Mouse (Mus musculus) heart, embryonic 12.5 days (tissue): ENCODE measurements around the gene Nwd2. TPM values are rescaled to one million over a fixed set of nuclear protein-coding genes. Genes with fewer than 3 reads are reported as not detected.

Experiments
- ATAC-seq: fragments of 200-750 bp; cut with Nextera tagmentation; 2 replicates; pipeline ENCODE4 v1.8.0; 2017; ENCODE audit warnings: moderate TSS enrichment, moderate library complexity; ENCODE audit not compliant: insufficient number of reproducible peaks, low FRiP score
- H3K27ac ChIP-seq: fragments of 300-500 bp; sonication (generic); 2 replicates; pipeline ENCODE4 v1.5.1; 2016; ENCODE audit warnings: mild to moderate bottlenecking, moderate library complexity; ENCODE audit not compliant: poor library complexity, severe bottlenecking
- H3K27me3 ChIP-seq: fragments of 300-500 bp; sonication (generic); replicated peaks from 2 replicates; pipeline ENCODE4 v1.6.1; 2016; ENCODE audit warnings: mild to moderate bottlenecking, moderate library complexity
- H3K36me3 ChIP-seq: fragments of 300-500 bp; sonication (generic); 2 replicates; pipeline ENCODE4 v1.6.1; 2016; ENCODE audit warnings: mild to moderate bottlenecking, moderate library complexity
- H3K4me1 ChIP-seq: fragments of 300-500 bp; sonication (generic); replicated peaks from 2 replicates; pipeline ENCODE4 v1.6.1; 2016; ENCODE audit warnings: mild to moderate bottlenecking
- H3K4me2 ChIP-seq: fragments of 300-500 bp; sonication (generic); 2 replicates; pipeline ENCODE4 v1.6.1; 2016; ENCODE audit warnings: mild to moderate bottlenecking, moderate library complexity
- H3K4me3 ChIP-seq: fragments of 300-500 bp; sonication (generic); 2 replicates; pipeline ENCODE4 v1.5.1; 2016; ENCODE audit warnings: mild to moderate bottlenecking
- H3K9ac ChIP-seq: fragments of 300-500 bp; sonication (generic); 2 replicates; pipeline ENCODE4 v1.6.1; 2016; ENCODE audit warnings: mild to moderate bottlenecking, moderate library complexity
- H3K9me3 ChIP-seq: fragments of 300-500 bp; sonication (generic); replicated peaks from 2 replicates; pipeline ENCODE4 v1.6.1; 2016; ENCODE audit warnings: mild to moderate bottlenecking, moderate library complexity
- WGBS: fragments of 180-500 bp; shearing (Covaris S2); methylation state at CpG from one replicate; pipeline ENCODE4 v1.1.7; 2016; 5-methylcytosine and 5-hydroxymethylcytosine counted together
- polyA plus RNA-seq: library from polyadenylated mRNA; unstranded; fragments of >200 nt; fragmentation: Nextera tagmentation; extraction: Ambion mirVana; gene quantifications from 2 replicates; pipeline ENCODE4 v1.2.1, GENCODE M21; 2016

Gene Nwd2
- polyA plus RNA-seq, 1 experiment from 2014 or later: 0.11 TPM

DNA sequence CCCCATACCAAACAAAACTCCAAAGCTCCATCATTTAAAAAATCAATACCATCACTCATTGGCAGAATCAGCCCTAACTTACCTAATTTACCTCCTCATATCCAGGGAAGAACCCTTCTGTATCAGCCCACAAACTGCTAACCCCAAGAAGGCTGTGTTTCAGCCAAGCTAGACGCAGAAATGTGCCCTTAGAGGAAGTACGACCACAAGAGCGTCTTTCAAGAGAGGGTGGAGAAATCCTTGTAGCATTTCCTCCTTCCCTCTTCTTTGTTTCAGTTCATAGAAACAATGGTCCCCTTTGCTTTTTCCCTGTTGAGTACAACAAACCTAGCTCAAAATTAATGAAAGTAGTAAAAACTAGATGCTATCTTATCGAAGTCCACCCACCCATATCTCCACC lies 182.2 kb downstream of the Nwd2 start:
- no peak overlapping the region for H3K27ac ChIP-seq
- no peaks in the 10 kb centered on the region for H3K9me3 ChIP-seq
- H3K27me3 ChIP-seq: no peaks in the 10 kb centered on the region
- no peak overlapping the region for H3K4me2 ChIP-seq
- no peak overlapping the region for H3K9ac ChIP-seq
- H3K4me3 ChIP-seq: no peak overlapping the region
- 66% methylated on average over 4 of the region's 4 CpGs for WGBS
- H3K36me3 ChIP-seq: no peaks in the 10 kb centered on the region
- H3K4me1 ChIP-seq: 0 out of 2 replicates have a peak, but pooled peaks cover 4% of the 10 kb centered on the region
- no peak for ATAC-seq

DNA sequence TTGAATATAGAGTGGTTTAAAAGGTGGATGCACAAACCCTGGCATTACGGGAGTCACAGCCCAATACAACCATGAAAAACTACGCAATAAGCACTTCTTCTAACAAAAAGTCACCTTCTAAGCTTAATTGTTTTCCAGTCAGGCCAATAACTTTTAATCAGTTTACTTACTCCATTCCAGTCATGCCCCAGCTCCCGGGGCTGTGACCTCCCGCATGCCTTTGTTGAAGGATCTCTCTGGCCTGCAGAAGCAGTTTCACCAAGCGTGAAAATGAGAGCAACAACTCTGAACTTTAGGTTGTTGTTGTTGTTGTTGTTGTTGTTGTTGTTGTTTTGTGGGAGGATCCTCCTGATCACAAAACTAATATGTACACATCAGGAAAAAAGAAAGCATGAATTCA lies 185.1 kb downstream of the Nwd2 start:
- H3K36me3 ChIP-seq: no peaks in the 10 kb centered on the region
- no peaks in the 10 kb centered on the region for H3K9me3 ChIP-seq
- 68% methylated on average over 5 of the region's 5 CpGs for WGBS
- H3K9ac ChIP-seq: no peak overlapping the region
- no peak for ATAC-seq
- no peak overlapping the region for H3K27ac ChIP-seq
- no peak overlapping the region for H3K4me2 ChIP-seq
- H3K4me1 ChIP-seq: no peaks in the 10 kb centered on the region
- H3K4me3 ChIP-seq: no peak overlapping the region
- no peaks in the 10 kb centered on the region for H3K27me3 ChIP-seq

DNA sequence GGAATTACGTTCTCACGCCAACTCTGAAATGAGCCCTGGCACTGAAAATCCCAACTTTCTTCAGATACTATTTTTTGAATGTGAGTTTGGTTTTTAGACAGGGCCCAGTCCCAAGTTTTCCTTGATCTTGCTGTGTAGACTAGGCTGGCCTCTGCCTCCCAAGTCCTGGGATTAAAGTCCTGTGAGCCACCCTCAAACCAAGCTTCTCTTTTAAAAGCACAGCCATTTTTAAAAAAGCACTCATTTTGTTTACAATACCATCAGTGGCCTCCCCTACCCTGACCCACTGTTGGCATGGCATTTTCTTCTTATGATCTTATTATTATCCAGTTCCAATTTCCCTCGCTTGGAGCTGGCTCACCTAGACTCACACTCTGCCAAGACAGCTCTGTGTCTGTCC lies 185.5 kb downstream of the Nwd2 start:
- Histone ChIP-seq H3K27ac (no peak overlapping the region), H3K4me1 (no peaks in the 10 kb centered on the region), H3K4me2 (no peak overlapping the region), H3K9ac (no peak overlapping the region), H3K36me3 (no peaks in the 10 kb centered on the region), H3K27me3 (no peaks in the 10 kb centered on the region), H3K9me3 (no peaks in the 10 kb centered on the region), H3K4me3 (no peak overlapping the region)
- no peak for ATAC-seq
- WGBS: 84% methylated on average over 3 of the region's 3 CpGs

DNA sequence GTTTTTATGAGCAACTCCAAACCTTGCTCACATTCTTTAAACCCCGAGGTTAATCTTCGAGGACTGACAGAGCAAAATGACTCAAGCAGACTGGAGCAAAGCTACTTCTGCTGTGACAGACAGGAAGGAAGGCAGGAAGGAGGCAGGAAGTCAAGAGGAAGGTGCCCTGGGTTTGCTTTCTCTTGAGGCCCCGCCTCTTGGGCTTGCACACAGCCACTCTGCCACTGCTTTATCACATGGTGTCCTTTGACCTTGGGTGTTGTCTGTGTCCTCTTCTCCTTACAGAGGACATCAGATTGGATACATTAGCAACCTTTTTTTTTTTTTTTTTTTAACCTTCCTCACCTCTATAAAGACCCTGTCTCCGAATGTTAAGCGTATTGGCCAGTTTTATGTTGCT lies 188.2 kb downstream of the Nwd2 start:
- WGBS: 77% methylated on average over 5 of the region's 5 CpGs
- Histone ChIP-seq H3K4me3 (no peak overlapping the region), H3K4me1 (no peaks in the 10 kb centered on the region), H3K27ac (no peak overlapping the region), H3K36me3 (no peaks in the 10 kb centered on the region), H3K9me3 (no peaks in the 10 kb centered on the region), H3K4me2 (no peak overlapping the region), H3K9ac (no peak overlapping the region), H3K27me3 (no peaks in the 10 kb centered on the region)
- no peak for ATAC-seq

DNA sequence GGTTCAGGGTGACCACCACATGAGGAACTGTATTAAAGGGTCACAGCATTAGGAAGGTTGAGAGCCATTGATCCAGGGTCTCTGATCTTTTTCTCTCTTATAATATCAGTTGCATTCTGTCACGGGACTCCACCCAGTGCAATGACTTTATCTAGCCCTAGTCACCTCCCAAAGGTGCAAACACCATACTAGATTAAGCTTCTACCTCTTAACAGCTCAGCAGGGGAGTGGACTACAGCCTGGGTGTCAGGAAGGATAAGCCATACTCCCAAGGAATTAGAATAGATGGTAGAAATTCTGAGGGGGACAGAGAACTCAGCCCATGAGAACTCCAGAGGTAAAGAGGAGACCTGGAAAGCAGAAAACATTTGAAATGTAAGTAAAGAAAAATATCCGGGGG lies 188.9 kb downstream of the Nwd2 start:
- Histone ChIP-seq H3K4me2 (no peak overlapping the region), H3K9me3 (no peaks in the 10 kb centered on the region), H3K36me3 (no peaks in the 10 kb centered on the region), H3K4me3 (no peak overlapping the region), H3K9ac (no peak overlapping the region), H3K27ac (no peak overlapping the region), H3K27me3 (no peaks in the 10 kb centered on the region), H3K4me1 (no peaks in the 10 kb centered on the region)
- WGBS: 82% methylated on average over 2 of the region's 2 CpGs
- ATAC-seq: no peak

DNA sequence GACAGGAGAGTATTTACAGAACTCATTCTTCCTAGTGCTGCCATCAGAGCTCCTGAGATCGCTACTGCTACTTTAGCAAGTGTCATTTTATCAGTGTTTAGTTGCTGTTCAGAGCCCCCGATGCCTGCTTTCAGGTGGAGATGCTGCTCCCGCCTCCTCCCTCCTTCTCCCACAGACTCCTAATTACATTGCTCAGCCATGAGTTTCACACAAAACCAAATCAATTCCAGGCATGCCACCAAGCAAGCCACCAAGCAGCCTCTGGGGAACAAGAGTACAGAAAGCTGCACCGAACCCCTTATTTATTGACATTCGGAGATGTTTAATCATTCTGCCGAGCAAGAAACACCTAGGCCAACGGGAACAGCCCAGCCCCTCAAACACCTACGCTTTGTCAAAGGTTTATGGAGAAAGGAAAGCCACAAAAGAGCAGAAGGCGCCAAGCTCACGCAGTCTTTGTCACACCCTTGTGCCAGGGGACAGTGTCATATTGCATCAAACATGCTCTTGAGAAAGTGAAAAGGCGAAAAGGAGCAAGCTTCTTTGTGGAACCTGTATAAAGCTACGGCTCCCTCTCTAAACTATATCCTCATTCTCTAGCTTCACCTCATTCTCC lies 191.0 kb downstream of the Nwd2 start:
- ATAC-seq: no peak
- Histone ChIP-seq H3K27me3 (no peaks in the 10 kb centered on the region), H3K27ac (no peak overlapping the region), H3K9ac (no peak overlapping the region), H3K36me3 (no peaks in the 10 kb centered on the region), H3K4me3 (no peak overlapping the region), H3K9me3 (0 out of 2 replicates have a peak, but pooled peaks cover 1% of the 10 kb centered on the region), H3K4me1 (no peaks in the 10 kb centered on the region), H3K4me2 (no peak overlapping the region)
- 77% methylated on average over 12 of the region's 12 CpGs for WGBS

DNA sequence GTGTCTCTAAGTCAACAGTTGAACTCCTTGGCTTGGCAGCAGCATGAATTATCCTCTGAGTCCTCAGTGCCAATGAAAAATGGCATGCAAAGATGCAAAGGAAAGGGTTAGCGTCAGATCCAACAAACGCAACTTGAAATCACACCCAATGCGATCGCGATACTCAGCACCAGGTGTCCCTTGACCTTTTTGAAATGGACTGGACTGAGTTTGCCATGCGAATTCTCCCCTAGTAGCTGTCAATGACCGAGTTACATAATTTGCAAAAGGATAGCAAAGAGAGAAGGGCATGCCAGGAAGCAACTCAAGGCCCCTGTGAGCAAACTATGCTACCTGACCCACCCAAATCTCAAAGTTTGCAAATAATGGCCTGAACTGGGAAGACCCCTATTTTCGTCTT lies 198.2 kb downstream of the Nwd2 start:
- Histone ChIP-seq H3K9me3 (peaks cover 9% of the 10 kb centered on the region), H3K27me3 (no peaks in the 10 kb centered on the region), H3K4me2 (no peak overlapping the region), H3K9ac (no peak overlapping the region), H3K36me3 (no peaks in the 10 kb centered on the region), H3K27ac (no peak overlapping the region), H3K4me1 (no peaks in the 10 kb centered on the region), H3K4me3 (no peak overlapping the region)
- WGBS: 87% methylated on average over 8 of the region's 8 CpGs
- no peak for ATAC-seq

DNA sequence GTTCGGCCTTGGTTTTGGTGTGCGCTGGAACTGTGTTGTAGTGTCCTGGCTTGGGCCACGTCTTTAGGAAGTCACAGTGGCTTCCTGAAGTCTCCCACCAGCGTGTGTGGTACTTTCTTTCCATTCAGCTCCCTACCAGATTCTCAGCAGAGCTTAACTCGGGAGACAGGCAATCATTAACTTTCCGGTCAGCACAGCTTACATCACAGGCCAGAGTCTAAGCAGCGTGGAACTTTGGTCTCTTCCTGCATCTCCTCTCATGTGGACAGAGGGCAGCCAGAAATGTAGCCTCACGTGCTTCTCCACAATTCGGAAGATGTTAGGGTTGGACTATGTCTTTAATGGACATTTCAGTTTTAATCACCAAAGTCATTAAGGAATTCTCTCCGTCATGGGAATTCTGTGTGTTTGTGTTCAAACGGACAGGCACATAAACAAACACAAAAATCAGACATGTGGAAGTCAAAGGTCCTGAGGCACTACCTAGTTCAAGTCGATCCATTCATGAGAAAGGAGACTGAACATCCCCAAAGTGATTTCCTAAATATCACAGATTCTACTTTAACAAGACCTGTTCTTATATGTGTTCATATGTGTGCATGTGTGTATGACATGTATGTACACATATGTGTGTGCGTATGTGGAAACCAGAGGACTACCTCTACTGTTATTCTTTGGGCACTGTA lies 198.8 kb downstream of the Nwd2 start:
- no peak for ATAC-seq
- no peak overlapping the region for H3K4me3 ChIP-seq
- WGBS: 81% methylated on average over 13 of the region's 13 CpGs

DNA sequence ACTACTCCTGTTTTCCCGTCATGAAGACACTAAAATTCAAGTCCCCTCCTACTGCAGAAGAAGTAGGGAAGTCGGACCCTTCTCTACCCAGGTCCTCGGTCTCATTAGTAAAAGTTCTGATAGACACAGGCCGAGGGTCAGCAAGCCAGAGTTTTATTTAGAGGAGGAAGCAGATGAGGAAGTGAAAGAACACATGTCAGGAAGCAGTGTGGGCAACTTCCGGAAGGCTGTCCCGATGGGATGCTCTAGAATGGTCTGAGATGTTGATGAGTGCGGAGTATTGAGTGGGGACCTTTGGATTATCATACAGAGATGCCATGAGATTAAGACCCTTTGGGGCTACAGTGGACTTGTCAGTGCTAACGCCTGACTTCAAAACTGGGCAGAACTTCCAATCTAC lies 210.0 kb downstream of the Nwd2 start:
- H3K9me3 ChIP-seq: no peaks in the 10 kb centered on the region
- H3K4me1 ChIP-seq: no peaks in the 10 kb centered on the region
- H3K27ac ChIP-seq: no peak overlapping the region
- H3K4me3 ChIP-seq: no peak overlapping the region
- no peak overlapping the region for H3K4me2 ChIP-seq
- no peaks in the 10 kb centered on the region for H3K36me3 ChIP-seq
- H3K9ac ChIP-seq: no peak overlapping the region
- no peaks in the 10 kb centered on the region for H3K27me3 ChIP-seq
- no peak for ATAC-seq
- 72% methylated on average over 8 of the region's 8 CpGs for WGBS

More for the DNA sequence above, 198.8 kb downstream of the Nwd2 start:
- Histone ChIP-seq H3K9ac (no peak overlapping the region), H3K4me2 (no peak overlapping the region), H3K4me1 (no peaks in the 10 kb centered on the region), H3K9me3 (peaks cover 9% of the 10 kb centered on the region), H3K27ac (no peak overlapping the region), H3K27me3 (no peaks in the 10 kb centered on the region), H3K36me3 (no peaks in the 10 kb centered on the region)

Other genes with a start within 250 kb of the Nwd2 start
- gene 0610040J01Rik, start 163.3 kb downstream of the Nwd2 start, polyA plus RNA-seq: 0.60 and 0.87 TPM in 2 replicates